Mouse (Mus musculus): Measurements from ENCODE around the gene G6pc3. TPM values are rescaled to one million over a fixed set of nuclear protein-coding genes. Genes with fewer than 3 reads are reported as not detected.

G6pc3 gene
- total RNA-seq, 1 experiment from 2014 or later: 132 TPM

GRCm38 (mm10) chr11:102188980-102189379 is 440 bp upstream of the G6pc3 start:
- no peak for DNase-seq

- DNase-seq: no peak
These were observed 1.4 kb downstream of the G6pc3 start for GRCm38 (mm10) chr11:102190848-102191247.

DNA sequence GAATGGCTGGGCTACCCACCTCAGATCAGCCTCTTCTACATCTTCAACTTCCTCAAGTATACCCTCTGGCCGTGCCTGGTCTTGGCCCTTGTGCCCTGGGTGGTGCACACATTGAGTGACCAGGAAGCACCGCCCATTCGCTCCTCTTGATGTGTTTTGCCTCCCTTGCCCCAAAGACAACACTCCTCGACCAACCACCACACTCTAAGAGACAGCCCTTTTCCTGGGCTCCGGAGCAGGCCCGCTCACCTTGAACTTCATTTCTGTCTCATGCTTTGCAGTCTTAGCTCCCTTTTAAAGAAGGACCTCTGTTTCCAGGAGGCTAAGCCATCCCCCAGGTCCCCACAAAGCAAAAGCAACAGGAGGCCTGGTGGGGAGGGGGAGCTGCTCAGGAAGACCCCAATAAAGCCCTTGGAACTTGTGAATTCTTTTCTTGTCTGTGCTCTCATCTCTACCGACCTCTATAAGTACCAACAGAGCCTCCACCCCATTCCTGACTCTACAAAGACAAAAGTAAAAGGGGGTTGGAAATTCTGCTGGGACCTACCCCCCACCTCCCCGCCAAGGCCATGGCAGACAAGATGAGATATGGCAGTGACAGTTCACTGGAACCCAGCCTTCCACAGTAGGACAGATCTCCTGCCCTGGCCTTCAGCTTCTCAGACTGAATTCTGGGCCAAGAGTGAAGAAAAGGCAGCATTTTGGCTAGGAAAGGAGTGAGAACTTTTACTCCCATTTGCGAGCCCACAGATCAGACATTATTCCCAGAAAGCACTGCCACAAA is 4.4 kb downstream of the G6pc3 start:
- DNase-seq: peak; percentile 65

DNA sequence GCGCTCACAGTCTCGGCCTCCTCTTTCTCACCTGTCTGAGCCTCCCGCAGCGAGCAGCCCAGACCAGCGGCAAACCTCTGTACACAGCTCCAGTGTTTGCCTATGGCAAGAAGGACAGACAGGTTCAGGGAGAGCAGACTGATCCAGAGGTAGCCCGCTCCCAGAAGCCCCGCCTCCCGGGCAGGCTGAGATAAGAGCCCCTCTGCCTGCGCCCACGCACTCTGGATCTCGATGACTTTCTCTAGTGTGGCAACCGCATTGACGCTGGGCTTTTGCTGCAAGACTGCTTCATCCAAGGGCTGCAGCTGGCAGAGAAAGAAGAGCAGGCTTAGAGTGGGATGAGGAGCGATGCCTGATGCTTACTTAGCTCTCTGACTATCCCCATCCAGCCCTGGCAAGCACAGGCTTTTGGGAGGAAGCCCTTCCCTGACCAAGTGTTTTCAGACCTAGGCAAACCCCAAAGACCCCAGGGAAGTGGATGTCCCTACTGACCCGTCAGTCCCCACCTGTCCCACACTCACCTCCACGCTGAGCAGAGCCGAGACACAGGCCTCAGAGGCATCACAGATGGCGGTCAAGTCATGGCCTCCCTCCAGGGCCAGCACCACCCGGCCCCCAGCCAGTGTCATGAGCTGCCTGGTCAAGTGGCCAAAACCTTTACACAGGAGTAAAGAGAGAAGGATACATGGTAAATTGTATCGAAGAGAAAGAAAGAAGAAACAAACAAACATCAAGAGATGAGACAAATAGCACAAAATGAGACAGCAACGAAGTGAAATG is 6.8 kb downstream of the G6pc3 start:
- DNase-seq: no peak

- DNase-seq: no peak
These were observed 8.8 kb downstream of the G6pc3 start for GRCm38 (mm10) chr11:102198245-102198644.

DNA sequence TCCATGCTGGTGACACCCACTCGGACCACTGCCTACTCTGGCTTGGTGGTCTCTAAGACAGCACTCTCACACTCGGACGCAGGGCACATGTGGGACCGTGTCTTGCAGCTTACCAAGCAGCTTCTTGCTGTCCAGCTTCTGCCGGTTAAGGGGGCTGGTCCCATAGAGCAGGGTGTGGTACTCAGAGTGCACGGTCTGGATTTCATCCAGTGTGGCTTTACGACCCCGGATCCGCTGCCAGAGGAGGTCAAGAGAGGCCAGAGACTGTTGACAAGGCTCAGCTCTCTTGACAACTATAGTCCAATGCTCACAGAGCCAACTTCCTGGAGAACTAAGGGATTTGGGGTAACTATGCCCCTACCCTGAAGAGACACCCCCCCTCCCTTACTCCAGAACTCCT is 10.4 kb downstream of the G6pc3 start:
- no peak for DNase-seq

DNA sequence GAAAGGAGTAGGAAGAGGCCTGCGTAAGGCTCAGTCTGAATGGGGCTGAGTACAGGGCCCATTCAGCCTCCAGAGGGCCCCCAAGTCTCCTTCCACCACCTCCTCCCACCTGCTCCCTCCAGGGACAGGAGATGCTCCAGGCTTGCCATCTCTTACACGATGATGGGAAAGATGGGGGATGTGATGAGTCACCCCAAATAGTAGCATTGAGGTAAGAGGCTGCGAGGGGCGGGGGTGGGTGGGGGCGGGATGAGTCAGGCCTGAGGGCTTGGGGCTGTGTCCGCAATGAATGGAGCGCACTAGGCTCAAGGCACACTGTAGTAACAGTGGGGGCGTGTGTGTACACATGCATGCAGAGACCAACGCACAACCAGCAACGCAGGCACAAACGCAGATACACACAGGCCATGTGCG is 12.0 kb downstream of the G6pc3 start:
- no peak for DNase-seq

GRCm38 (mm10) chr11:102206481-102206880 is 17.1 kb downstream of the G6pc3 start:
- DNase-seq: no peak

DNA sequence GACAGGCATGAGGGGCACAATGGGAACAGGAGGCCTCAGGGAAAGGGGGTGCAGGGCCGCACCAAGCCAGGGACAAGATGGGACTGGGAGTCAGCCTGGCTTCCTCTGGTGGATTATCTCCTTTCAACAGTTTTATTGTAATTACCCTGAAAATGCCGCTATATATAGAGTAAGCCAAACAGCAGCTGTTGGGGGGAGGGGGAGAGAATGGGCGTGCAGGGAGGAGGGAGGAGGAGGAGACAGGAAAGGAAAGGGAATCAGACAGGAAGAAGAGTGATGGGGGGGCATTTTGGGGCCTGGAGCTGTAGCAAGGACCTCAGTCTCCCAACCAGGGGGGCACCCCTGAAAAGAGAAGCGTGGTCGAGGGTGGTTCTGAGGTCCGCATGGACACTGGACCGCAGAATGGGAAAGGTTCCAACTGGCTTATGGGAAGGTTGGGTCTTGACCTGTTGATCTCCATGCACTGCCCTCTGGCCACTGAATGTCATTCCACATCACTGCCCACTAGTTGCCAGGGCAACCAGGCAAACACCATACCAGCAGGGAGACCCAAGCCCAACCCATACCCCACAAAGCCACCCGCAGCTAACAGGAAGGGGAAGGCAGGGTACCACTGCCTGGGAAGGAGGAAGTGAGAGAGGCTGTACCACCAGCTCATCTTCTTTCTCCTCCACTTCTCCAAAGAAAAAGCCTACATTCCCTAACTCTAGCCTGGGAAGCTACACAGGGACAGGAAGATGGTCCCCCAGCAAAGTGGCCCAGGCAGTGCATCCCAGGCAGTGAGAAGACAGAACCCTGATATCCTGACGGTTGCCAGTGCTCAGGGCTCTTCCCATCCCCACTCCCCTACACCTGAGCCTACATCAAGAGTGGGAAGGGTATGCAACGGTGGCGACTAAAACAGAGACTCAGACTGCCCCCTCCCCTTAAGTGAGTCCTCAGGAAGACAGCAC is 18.7 kb downstream of the G6pc3 start:
- no peak for DNase-seq

GRCm38 (mm10) chr11:102208846-102209245 is 19.4 kb downstream of the G6pc3 start:
- DNase-seq: no peak

DNA sequence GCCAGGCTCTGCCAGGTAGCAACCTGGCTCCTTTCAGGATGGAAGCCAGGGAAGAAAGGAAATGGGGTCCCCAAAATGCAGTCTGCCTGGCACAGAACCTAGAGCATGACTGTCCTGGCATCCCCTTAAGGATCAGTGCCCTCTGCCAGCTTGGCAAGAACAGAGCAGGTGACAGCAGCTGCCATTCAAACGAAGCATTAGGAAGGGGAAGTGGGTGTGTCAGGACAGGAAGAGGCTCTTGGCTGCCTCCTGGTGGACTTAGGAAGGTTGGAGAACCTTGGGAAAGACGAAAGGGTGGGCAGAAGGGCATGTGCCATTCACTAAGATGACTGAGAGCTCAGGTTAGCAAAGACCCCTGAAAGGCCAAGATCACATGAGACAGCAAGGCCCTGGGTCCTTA is 20.3 kb downstream of the G6pc3 start:
- DNase-seq: no peak

DNA sequence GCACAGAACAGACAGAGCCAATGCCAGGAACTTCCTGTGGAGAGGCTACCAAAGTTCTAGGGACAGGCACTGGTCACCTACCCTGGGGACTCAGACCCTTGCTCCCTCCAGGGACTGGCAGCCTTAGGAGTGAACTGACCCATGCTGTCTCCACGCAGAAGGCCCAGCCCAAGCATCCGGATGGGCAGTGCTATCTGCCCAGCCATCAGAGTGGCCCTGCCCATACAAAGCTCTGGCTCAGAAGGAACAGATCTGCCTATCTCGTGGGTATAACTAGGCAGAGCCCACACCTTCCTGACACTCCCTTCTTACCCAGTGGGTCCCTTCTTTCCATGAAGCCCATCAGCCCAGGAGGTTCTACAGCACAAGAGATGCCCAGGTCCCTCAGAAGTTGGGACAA is 20.8 kb downstream of the G6pc3 start:
- no peak for DNase-seq

- no peak for DNase-seq
These were observed 21.6 kb downstream of the G6pc3 start for GRCm38 (mm10) chr11:102211011-102211410.

GRCm38 (mm10) chr11:102211936-102212341 is 22.5 kb downstream of the G6pc3 start:
- no peak for DNase-seq

DNA sequence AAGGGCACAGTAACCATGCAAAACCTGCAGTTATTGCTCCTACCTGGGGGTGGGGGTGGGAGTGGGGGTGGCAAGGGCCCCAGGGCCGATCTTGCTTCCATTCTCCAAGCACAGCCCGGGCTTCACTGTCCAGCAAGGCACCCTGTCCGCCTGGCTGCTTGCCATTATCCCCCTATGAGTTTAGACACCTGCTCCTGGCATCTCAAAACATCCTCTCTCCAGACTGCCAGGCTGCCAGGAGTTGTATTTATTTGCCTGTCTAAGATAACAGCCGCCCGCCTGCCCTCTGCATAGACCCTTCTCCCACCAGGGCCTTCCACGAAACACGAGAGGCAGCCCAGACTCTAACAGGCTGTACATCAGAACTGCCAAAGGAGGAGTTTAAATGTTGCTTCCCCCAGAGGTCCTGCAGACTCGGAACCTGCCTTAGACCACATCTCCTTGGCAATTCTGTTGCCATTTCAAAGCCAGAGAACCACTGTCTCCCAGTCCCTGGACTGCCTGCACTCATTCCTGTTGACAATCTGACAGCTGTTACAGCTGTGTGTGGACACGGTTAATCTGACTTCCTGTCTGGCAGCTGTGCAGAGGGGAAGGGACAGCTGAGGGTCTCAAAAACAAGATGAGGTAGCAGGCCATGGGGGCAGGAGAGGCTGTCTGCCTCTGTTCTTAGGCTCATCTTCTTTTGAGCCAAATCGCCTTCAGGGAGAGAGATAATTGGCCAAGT is 25.2 kb downstream of the G6pc3 start:
- no peak for DNase-seq

DNA sequence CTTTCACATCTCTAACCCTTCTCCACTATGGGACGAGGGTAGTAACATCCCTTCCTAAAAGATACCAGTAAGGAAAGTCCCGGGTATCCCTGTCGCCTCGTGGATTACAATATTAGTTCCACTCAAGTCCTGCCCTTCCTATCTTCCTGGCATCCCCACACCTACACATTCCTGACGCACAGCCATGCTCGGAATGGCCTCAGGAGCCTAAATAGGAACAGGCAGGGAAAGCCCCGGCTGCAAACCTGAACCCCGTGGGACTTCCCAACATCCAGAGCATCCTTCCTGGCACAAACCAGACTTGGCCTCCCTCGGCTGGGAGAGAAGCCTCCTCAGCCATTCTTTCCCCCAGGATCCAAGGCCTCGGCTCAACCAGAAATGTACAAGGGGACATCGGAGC is 26.1 kb downstream of the G6pc3 start:
- DNase-seq: no peak

DNA sequence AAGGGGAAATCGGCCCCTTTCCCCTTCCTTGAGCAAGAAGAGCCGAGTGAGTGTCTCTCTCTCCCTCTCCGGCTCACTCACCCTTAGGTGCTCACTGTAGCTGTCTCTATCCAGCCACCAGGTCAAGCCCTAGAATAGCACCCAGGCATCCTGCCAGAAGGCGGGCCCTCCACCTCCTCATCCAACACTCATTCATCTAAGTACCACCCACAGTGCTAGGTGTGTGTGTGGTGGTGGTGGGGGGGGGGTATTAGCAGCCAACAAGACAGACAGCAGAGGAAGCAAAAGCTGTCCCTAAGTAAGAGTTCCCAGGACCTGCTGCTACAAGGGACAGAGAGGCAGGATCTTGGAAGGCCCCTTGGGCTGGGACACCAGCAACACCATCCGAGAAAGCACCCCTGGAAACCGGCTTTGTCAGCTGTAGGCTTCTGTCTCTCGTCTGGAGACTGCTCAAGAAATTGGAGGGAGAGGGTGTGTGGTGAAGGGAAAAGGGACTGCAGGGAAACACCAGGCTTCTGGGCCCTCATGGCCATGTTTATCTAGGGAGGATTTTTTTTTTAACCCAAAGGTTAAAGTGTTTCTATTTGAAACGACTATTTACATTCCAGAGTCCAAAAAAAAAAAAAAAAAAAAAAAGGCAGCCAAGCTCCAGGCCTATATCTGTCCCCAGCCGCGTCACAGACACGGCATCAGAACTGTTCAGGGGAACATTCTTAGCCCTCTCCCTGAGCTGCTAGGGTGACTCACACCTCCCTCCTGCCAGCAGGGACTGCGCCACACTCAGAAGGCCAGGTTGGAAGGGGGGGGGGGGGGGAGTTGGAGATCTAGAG is 26.9 kb downstream of the G6pc3 start:
- DNase-seq: peak; percentile 65

- no peak for DNase-seq
These were observed 27.4 kb downstream of the G6pc3 start for GRCm38 (mm10) chr11:102216886-102217240.

DNA sequence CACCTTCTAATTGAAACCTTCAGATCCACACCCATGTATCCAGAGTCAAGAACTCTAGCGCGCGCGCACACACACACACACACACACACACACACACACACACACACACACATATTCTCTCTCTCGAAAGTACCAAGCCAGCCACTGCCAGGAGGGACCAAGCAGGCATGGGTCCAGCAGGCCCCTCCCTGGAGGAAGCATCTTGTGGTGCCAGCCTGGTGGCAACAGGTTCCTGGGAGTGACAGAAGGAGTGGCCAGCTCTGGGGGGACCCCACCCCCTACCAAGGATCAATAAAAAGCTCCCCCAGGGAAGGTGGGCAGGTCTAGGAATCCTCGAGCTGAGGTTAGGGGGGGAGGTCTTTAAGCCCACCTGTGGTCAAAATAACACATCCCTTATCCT is 28.0 kb downstream of the G6pc3 start:
- DNase-seq: no peak

- DNase-seq: no peak
These were observed 28.5 kb downstream of the G6pc3 start for GRCm38 (mm10) chr11:102217876-102218430.

- DNase-seq: peak; percentile 96
These were observed 29.4 kb downstream of the G6pc3 start for GRCm38 (mm10) chr11:102218783-102219182.

Measured in adrenal gland, postnatal 25 days (tissue).